Mouse (Mus musculus): ENCODE measurements at regions not wholly inside any gene's neighbourhood (a gene's known extent, or its start where the extent isn't known, plus 50 kb on each side); places are given as distances from the start of the nearest gene placed in this dataset.

DNA sequence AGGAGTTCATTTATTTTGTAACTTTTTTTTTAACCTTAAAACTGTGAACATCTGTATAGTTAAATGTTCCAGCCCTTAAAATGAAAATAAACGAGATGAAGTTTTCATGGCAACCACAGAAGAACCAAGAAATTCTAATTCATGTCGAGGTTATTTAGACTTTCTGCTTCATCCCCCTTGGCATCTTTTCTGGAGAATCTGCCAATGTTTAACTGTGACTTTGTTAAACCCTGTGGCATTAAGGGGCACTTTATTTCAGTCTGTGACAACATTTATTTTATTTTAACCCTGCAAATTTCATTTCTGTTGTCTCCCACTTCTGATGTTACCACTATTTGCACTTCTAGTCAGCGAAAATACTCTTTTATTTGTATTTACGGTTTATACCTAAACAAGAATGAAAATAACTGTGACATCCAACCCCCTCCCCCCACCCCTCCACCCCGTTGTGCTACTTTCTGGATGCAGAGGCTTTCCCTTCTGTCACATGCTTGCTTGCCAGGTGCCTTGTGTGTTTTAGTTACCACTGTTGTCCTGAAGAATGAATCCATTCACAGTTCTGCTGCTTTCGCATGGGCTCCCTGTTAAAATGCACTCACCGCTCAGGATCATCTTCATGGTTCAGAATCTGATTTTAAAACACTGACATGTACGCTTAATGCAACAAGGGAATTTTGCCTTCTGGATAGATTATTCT is 125.4 kb upstream of the Ptchd4 start:
- Histone ChIP-seq H3K27ac (ENCODE audit: low read depth, low read length) (no peak overlapping the region), H3K9ac (ENCODE audit: low read depth, low read length) (no peak overlapping the region), H3K4me1 (replicated peaks; ENCODE audit: control insufficient read depth, insufficient read depth, low read length) (no peaks in the 10 kb centered on the region), H3K36me3 (ENCODE audit: control insufficient read depth, insufficient read depth) (no peaks in the 10 kb centered on the region), H3K4me3 (ENCODE audit: low read depth, low read length) (no peak overlapping the region), H3K4me2 (replicated peaks; ENCODE audit: low read depth) (no peak overlapping the region), H3K9me3 (ENCODE audit: control insufficient read depth) (no peaks in the 10 kb centered on the region), H3K27me3 (replicated peaks; ENCODE audit: control insufficient read depth, insufficient read depth, low read length) (no peaks in the 10 kb centered on the region)
- no peak for ATAC-seq
- 78% methylated on average over 8 of the region's 8 CpGs for WGBS
- TF ChIP-seq CTCF (IDR thresholded peaks at IDR 0.05; ENCODE audit: low read depth) = no peak
